Comparison of ENCODE assay signal across 16 mouse cellular contexts in genomic region chr8:114458113-114458784, GRCm38 (mm10). TPM values are rescaled to one million over a fixed set of nuclear protein-coding genes. Genes with fewer than 3 reads are reported as not detected.
A peak's percentile ranks its signal among the peaks of the same experiment; 100 is the strongest.
DNase-seq lines count a peak whose midpoint lies in the region; ATAC-seq lines count a peak whose summit lies in the region.
"Had no signal": no experiment of that assay in that cellular context is flagged by ENCODE, and none has a peak within 500 bp of the region (broad histone marks: within the 10 kb centered on the region; RNA-seq: fewer than 3 reads in every experiment).

No protein-coding gene starts in this region.

- no peaks in the 10 kb centered on the region for H3K9me3 ChIP-seq in stomach, embryonic 16.5 days (replicated peaks; ENCODE audit: control insufficient read depth, low read length)
- H3K9me3 ChIP-seq in hindbrain, embryonic 16.5 days (ENCODE audit: control insufficient read depth, low read length), result no peaks in the 10 kb centered on the region
- H3K9me3 ChIP-seq: hindbrain, embryonic 13.5 days had no signal

- ATAC-seq in stomach, embryonic 16.5 days (ENCODE audit: insufficient read depth, low FRiP score), result peak; percentile 63
- ATAC-seq in megakaryocyte progenitor cell, adult 5-6 weeks (replicated peaks; ENCODE audit: poor library complexity), result no peak
- no peak for ATAC-seq in hindbrain, embryonic 16.5 days
- ATAC-seq: CD4-positive, CD25-positive, alpha-beta regulatory T cell, adult 4 months had no signal

- H3K27me3 ChIP-seq in stomach, embryonic 16.5 days (ENCODE audit: control insufficient read depth, insufficient read depth, low read length), result no peaks in the 10 kb centered on the region
- H3K27me3 ChIP-seq in hindbrain, embryonic 16.5 days (replicated peaks; ENCODE audit: control insufficient read depth, insufficient read depth, low read length), result no peaks in the 10 kb centered on the region; the same call in 1 of the 2 replicates

- H3K36me3 ChIP-seq in stomach, embryonic 16.5 days (ENCODE audit: control insufficient read depth, insufficient read depth, low read length), result no peaks in the 10 kb centered on the region
- H3K36me3 ChIP-seq in hindbrain, embryonic 16.5 days (ENCODE audit: control insufficient read depth, insufficient read depth, low read length), result no peaks in the 10 kb centered on the region
- H3K36me3 ChIP-seq: hindbrain, embryonic 13.5 days had no signal

- peak overlapping the region; percentile 30; the same call in 1 of the 2 replicates for H3K4me2 ChIP-seq in stomach, embryonic 16.5 days (ENCODE audit: low read depth, low read length)
- H3K4me2 ChIP-seq in hindbrain, embryonic 16.5 days (ENCODE audit: low read length), result no peak overlapping the region
- H3K4me2 ChIP-seq: hindbrain, embryonic 13.5 days had no signal

- H3K27ac ChIP-seq in stomach, embryonic 16.5 days (ENCODE audit: low read length), result peak overlapping the region; percentile 26; the same call in 1 of the 2 replicates
- no peak overlapping the region for H3K27ac ChIP-seq in hindbrain, embryonic 16.5 days (ENCODE audit: low read depth, low read length)
- H3K27ac ChIP-seq: hindbrain, embryonic 13.5 days; macrophage had no signal

- 41% methylated on average over 25 of the region's 25 CpGs for WGBS in stomach, embryonic 16.5 days
- 60% methylated on average over 25 of the region's 25 CpGs for WGBS in hindbrain, embryonic 16.5 days

- no peak overlapping the region for H3K9ac ChIP-seq in stomach, embryonic 16.5 days (ENCODE audit: low read length)
- no peak overlapping the region for H3K9ac ChIP-seq in hindbrain, embryonic 16.5 days (ENCODE audit: low read depth, low read length)
- H3K9ac ChIP-seq: hindbrain, embryonic 13.5 days had no signal

- no peak overlapping the region for H3K4me3 ChIP-seq in stomach, embryonic 16.5 days (replicated peaks; ENCODE audit: low read length)
- no peak overlapping the region for H3K4me3 ChIP-seq in hindbrain, embryonic 16.5 days (ENCODE audit: low read length)
- H3K4me3 ChIP-seq: hindbrain, embryonic 13.5 days; myocyte had no signal

- peak; percentile 19 for DNase-seq in gastrocnemius, postnatal 10 days
- no peak for DNase-seq in gastrocnemius, adult 8-10 months (ENCODE audit: low spot score in 2 of 2)
- peak; percentile 27 for DNase-seq in ovary, adult 18-20 months (ENCODE audit: low spot score)
- no peak for DNase-seq in ovary, postnatal 14 days (ENCODE audit: low spot score)
- peak; percentile 43 for DNase-seq in heart, postnatal 4 days
- DNase-seq: layer of hippocampus, postnatal 36 days; right cerebral cortex, postnatal 14 days had no signal

- 0 out of 2 replicates have a peak, but pooled peaks cover 3% of the 10 kb centered on the region for H3K4me1 ChIP-seq in stomach, embryonic 16.5 days (ENCODE audit: control insufficient read depth, insufficient read depth, low read length)
- peaks cover 6% of the 10 kb centered on the region for H3K4me1 ChIP-seq in hindbrain, embryonic 16.5 days (ENCODE audit: control insufficient read depth, insufficient read depth, low read depth, low read length)

RNA-seq across cellular contexts. Expression of gene Wwox, which starts 18.8 kb away (rescaled TPM):
- 10 to 100 TPM in 1 of 2 experiments, 1 to 10 TPM in 1; 8.7 to 10.3 TPM for total RNA-seq in gastrocnemius, postnatal 10 days (2021)
- total RNA-seq in gastrocnemius, adult 8-10 months (2022), result 1 to 10 TPM; 4.4 to 6.0 (median 5.5) TPM
- total RNA-seq in heart, postnatal 4 days (2021), result 10 to 100 TPM; 10.5 to 11.3 TPM
- 12.9 and 15.2 TPM in 2 replicates for polyA plus RNA-seq in stomach, embryonic 16.5 days (2015; fragmentation: Nextera tagmentation; extraction: Ambion mirVana)
- total RNA-seq in megakaryocyte progenitor cell, adult 5-6 weeks (2015), result 10.6 and 11.2 TPM in 2 replicates
- total RNA-seq in megakaryocyte progenitor cell, adult 5-6 weeks (2017), result 11.3 and 12.2 TPM in 2 replicates
- 13.6 and 14.9 TPM in 2 replicates for polyA plus RNA-seq in hindbrain, embryonic 16.5 days (2015; fragmentation: Nextera tagmentation; extraction: Ambion mirVana)

RNA-seq across cellular contexts. Expression of gene Clec3a, which starts 40.4 kb away (rescaled TPM):
- total RNA-seq in gastrocnemius, postnatal 10 days (2021), result not detected
- total RNA-seq in gastrocnemius, adult 8-10 months (2022), result not detected
- total RNA-seq in heart, postnatal 4 days (2021), result 1 to 10 TPM in 1 of 2 experiments, not detected in 1; 1.9 TPM
- polyA plus RNA-seq in stomach, embryonic 16.5 days (2015; fragmentation: Nextera tagmentation; extraction: Ambion mirVana), result 0.42 and 0.66 TPM in 2 replicates
- total RNA-seq in megakaryocyte progenitor cell, adult 5-6 weeks (2015), result not detected in 2 replicates
- total RNA-seq in megakaryocyte progenitor cell, adult 5-6 weeks (2017), result not detected in 2 replicates
- polyA plus RNA-seq in hindbrain, embryonic 16.5 days (2015; fragmentation: Nextera tagmentation; extraction: Ambion mirVana), result 0.29 and 0.39 TPM in 2 replicates
- total RNA-seq: common myeloid progenitor, adult 5-6 weeks; layer of hippocampus, postnatal 36 days had no signal
- polyA plus RNA-seq: CD4-positive, CD25-positive, alpha-beta regulatory T cell, adult 4 months; hindbrain, embryonic 13.5 days; macrophage; myocyte; thymus, postnatal 0 days had no signal

Comparison
In these comparisons a context has a peak if more than half of its experiments do, and no peak if none do; other contexts are left out.
1. DNase-seq: peak in gastrocnemius, postnatal 10 days (single experiment), ovary, adult 18-20 months (single experiment) and heart, postnatal 4 days (single experiment); none in gastrocnemius, adult 8-10 months (0 of 2) and ovary, postnatal 14 days (single experiment).